Mouse (Mus musculus) hindbrain, embryonic 12.5 days (tissue): Measurements from ENCODE around the gene Esr1. TPM values are rescaled to one million over a fixed set of nuclear protein-coding genes. Genes with fewer than 3 reads are reported as not detected.

Experiments used
- ATAC-seq: fragments of 200-750 bp; cut with Nextera tagmentation; 2 replicates; pipeline ENCODE4 v1.8.0; 2017; ENCODE audit warnings: moderate TSS enrichment; ENCODE audit not compliant: low FRiP score
- H3K27ac ChIP-seq: fragments of 300-500 bp; sonication (generic); 2 replicates; pipeline ENCODE4 v1.5.1; 2016; ENCODE audit warnings: mild to moderate bottlenecking
- H3K27me3 ChIP-seq: fragments of 300-500 bp; sonication (generic); 2 replicates; pipeline ENCODE4 v1.6.1; 2016; ENCODE audit warnings: mild to moderate bottlenecking
- H3K36me3 ChIP-seq: fragments of 300-500 bp; sonication (generic); 2 replicates; pipeline ENCODE4 v1.6.1; 2016; ENCODE audit warnings: mild to moderate bottlenecking
- H3K4me1 ChIP-seq: fragments of 300-500 bp; sonication (generic); 2 replicates; pipeline ENCODE4 v1.6.1; 2016
- H3K4me2 ChIP-seq: fragments of 300-500 bp; sonication (generic); replicated peaks from 2 replicates; pipeline ENCODE4 v1.6.1; 2016; ENCODE audit warnings: mild to moderate bottlenecking
- H3K4me3 ChIP-seq: fragments of 300-500 bp; sonication (generic); 2 replicates; pipeline ENCODE4 v1.5.1; 2016; ENCODE audit warnings: mild to moderate bottlenecking
- H3K9ac ChIP-seq: fragments of 300-500 bp; sonication (generic); 2 replicates; pipeline ENCODE4 v1.6.1; 2016; ENCODE audit warnings: mild to moderate bottlenecking, moderate library complexity
- H3K9me3 ChIP-seq: fragments of 300-500 bp; sonication (generic); replicated peaks from 2 replicates; pipeline ENCODE4 v1.6.1; 2016; ENCODE audit warnings: mild to moderate bottlenecking
- WGBS: fragments of 180-500 bp; shearing (Covaris S2); methylation state at CpG from one replicate; pipeline ENCODE4 v1.1.7; 2016; 5-methylcytosine and 5-hydroxymethylcytosine counted together
- polyA plus RNA-seq: library from polyadenylated mRNA; unstranded; fragments of >200 nt; fragmentation: Nextera tagmentation; extraction: Ambion mirVana; gene quantifications from 2 replicates; pipeline ENCODE4 v1.2.1, GENCODE M21; 2016

Esr1 gene
- polyA plus RNA-seq = 0.04 and 0.10 TPM in 2 replicates

DNA sequence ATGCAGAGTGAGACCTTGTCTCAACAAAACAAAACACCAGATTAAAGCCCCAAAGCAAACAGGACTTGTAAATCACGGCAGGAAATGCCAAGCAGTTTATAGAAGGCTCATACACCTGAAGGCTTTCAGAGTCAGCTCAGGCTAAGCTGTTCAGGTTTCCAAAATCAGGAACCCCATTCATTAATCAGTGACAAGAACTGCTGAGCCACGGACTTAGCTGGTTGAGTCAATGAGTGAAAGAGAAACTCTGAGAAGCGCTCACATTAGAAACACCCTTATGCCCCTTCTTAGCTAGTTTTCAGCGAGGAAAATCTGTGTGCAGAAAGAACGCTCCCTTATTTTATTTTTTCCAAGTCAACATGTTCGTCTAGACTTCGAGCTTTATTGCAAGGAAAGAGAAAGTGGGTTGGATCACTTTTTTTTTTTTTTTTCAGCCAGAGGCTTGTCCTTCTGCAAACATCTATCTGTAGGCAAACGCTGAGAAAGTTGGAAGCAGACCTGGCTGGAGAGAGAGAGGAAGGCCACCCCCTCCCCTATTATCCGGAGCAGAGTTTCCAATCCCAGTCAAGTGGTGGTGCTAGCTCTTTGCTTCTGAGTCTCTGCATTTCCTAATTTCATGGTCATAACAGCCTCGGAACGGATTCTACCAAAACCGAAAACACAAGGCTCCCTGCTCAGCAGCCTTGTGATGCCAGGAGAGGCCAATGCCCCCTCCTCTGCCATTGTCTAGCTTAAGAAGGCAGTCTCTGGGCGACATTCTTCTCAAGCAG lies at the start of gene Esr1:
TSS of gene Esr1 (plus strand) at position 208 of the 770 bp plus-strand sequence.
- Histone ChIP-seq H3K27ac (no peak within 1 kb of the TSS), H3K9ac (no peak within 1 kb of the TSS), H3K4me3 (no peak within 1 kb of the TSS), H3K36me3 (no peaks in the 10 kb centered on the region), H3K9me3 (no peaks in the 10 kb centered on the region; the same call in 1 of the 2 replicates), H3K4me2 (no peak within 1 kb of the TSS), H3K27me3 (no peaks in the 10 kb centered on the region), H3K4me1 (no peaks in the 10 kb centered on the region)
- no peak for ATAC-seq
- 51% methylated on average over 13 of the region's 13 CpGs for WGBS

DNA sequence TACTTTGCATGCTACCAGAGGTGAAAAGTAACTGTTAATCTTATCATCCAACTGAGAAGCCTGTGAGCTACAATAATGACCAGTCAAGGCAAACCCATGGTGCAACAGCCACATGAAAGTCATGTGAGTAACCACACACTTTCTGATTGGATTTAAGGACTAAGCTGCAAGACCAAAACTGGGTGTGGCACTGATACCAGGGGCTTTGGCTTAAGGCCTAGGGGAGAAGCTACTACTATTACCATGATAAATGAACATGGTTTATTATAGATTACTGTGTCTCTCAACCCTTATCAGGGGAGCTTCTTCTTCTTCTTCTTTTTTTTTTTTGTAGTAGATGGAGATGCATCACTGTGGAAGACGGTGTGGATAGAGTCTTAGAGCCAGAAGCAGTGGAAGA lies 46.2 kb upstream of the Esr1 start:
- 92% methylated on average over 1 of the region's 1 CpGs for WGBS
- H3K4me1 ChIP-seq = no peaks in the 10 kb centered on the region
- no peaks in the 10 kb centered on the region for H3K9me3 ChIP-seq
- ATAC-seq = no peak
- no peak overlapping the region for H3K27ac ChIP-seq
- no peak overlapping the region for H3K4me3 ChIP-seq
- no peak overlapping the region for H3K9ac ChIP-seq
- H3K36me3 ChIP-seq = no peaks in the 10 kb centered on the region
- H3K27me3 ChIP-seq = no peaks in the 10 kb centered on the region
- H3K4me2 ChIP-seq = no peak overlapping the region

DNA sequence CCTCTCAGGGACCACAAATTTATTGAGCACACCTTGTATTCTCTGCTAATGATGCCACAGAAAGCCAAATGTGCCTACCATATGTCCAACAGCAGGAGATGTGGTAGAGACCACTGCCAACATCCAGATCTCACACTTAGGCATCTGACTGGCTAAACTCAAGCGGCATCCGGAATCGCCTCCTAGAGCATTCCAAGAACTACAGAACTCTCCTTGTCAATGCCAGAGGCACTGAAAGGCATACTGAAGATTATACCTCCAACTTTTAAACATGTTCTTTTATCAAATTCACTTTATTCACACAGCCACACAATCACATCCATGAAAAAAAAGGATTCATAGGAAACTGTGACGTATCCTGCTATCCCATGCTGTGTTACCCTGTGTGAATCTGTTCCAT lies 40.6 kb upstream of the Esr1 start:
- H3K9me3 ChIP-seq = no peaks in the 10 kb centered on the region
- H3K36me3 ChIP-seq = no peaks in the 10 kb centered on the region
- ATAC-seq = no peak
- no peaks in the 10 kb centered on the region for H3K27me3 ChIP-seq
- WGBS = 90% methylated on average over 4 of the region's 4 CpGs
- no peak overlapping the region for H3K9ac ChIP-seq
- no peak overlapping the region for H3K4me2 ChIP-seq
- H3K4me1 ChIP-seq = no peaks in the 10 kb centered on the region
- no peak overlapping the region for H3K4me3 ChIP-seq
- no peak overlapping the region for H3K27ac ChIP-seq

DNA sequence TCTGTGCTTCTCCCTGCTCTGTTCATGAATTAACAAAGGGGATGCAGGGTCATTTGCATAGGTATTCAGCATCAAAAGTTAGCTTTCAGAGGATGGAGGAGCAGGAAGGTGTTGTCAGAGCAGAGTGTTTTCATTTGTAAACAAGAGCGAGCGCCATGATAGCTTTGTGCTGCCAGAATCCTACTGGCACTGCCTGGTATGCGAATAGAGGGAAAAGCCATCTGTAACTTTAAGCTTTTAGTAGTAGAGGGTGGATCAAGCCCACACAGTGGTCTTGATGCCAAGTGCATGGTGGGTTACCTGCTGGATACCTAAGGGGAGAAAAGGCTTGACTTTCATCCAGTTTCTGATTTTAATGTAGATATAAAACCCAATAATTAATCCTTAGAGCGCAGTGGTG lies 40.1 kb upstream of the Esr1 start:
- no peaks in the 10 kb centered on the region for H3K9me3 ChIP-seq
- 74% methylated on average over 4 of the region's 4 CpGs for WGBS
- no peak for ATAC-seq
- no peaks in the 10 kb centered on the region for H3K27me3 ChIP-seq
- H3K36me3 ChIP-seq = no peaks in the 10 kb centered on the region
- no peak overlapping the region for H3K27ac ChIP-seq
- no peaks in the 10 kb centered on the region for H3K4me1 ChIP-seq
- H3K4me3 ChIP-seq = no peak overlapping the region
- no peak overlapping the region for H3K4me2 ChIP-seq
- no peak overlapping the region for H3K9ac ChIP-seq

DNA sequence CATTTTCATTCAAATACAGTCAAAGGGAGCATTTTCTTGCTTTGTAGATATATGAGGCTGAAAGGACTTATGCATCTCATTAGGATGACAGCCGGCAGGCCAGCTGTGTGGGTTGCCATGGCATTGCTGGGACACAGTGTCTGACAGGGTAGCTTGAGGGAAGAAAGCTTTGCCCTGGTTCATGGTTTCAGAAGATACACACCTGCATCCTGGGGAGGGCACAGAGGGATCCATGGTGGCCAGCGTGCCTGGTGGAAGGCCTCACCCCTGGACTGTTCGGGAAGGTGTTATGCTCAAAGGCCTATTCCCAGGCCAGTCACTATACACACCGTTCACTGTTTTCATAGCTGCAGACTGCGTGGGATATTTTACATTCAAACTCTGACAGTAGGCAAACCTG lies 29.5 kb upstream of the Esr1 start:
- Histone ChIP-seq H3K9me3 (no peaks in the 10 kb centered on the region), H3K4me1 (no peaks in the 10 kb centered on the region), H3K4me3 (no peak overlapping the region), H3K27ac (no peak overlapping the region), H3K27me3 (no peaks in the 10 kb centered on the region), H3K9ac (no peak overlapping the region), H3K4me2 (no peak overlapping the region), H3K36me3 (no peaks in the 10 kb centered on the region)
- ATAC-seq = peak; percentile 81
- 75% methylated on average over 5 of the region's 5 CpGs for WGBS

DNA sequence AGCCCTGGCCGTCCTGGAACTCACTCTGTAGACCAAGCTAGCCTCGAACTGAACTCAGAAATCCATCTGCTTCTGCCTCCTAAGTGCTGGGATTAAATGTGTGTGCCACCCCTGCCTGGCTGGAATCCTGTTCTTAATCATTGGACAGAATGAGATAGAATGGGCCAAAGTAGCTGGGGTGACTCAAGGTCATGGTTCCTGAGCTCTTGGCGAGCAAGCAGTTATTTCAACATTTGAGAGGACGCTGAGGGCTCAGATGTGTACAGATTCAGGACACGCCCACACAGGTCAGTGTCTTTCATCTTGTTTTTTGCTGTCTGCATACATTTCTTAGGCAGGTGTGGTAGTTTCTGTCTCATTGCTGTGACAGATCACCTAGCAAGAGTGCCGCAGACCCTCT lies 24.7 kb upstream of the Esr1 start:
- H3K27me3 ChIP-seq = no peaks in the 10 kb centered on the region
- no peaks in the 10 kb centered on the region for H3K4me1 ChIP-seq
- H3K27ac ChIP-seq = no peak overlapping the region
- no peak overlapping the region for H3K4me3 ChIP-seq
- H3K9ac ChIP-seq = no peak overlapping the region
- no peaks in the 10 kb centered on the region for H3K36me3 ChIP-seq
- H3K9me3 ChIP-seq = no peaks in the 10 kb centered on the region
- no peak for ATAC-seq
- WGBS = 87% methylated on average over 6 of the region's 6 CpGs
- no peak overlapping the region for H3K4me2 ChIP-seq

- Histone ChIP-seq H3K4me1 (no peaks in the 10 kb centered on the region), H3K4me2 (no peak overlapping the region), H3K4me3 (no peak overlapping the region), H3K9ac (no peak overlapping the region), H3K9me3 (no peaks in the 10 kb centered on the region), H3K27ac (no peak overlapping the region), H3K36me3 (no peaks in the 10 kb centered on the region), H3K27me3 (no peaks in the 10 kb centered on the region)
- no peak for ATAC-seq
- WGBS = 80% methylated on average over 4 of the region's 4 CpGs
Measured at GRCm38 (mm10) chr10:4589576-4589975, 21.8 kb upstream of the Esr1 start.

DNA sequence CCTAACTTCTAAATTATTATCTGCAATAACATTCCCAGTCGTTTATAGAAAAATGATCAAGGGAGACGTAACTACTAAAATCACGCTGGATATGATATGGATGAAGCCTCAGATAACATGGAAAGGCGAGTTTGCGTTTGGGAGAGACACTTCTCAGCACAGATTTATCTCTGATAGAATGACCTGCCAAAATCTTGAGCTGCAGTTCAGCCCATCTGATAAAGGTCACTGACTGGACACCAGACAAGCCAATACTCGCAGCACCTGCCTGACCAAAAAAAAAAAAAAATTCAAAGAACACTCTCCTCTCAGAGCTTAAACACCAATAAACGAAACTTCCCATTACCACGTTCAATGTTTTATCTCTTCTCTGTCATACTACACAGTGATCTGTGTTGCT lies 20.4 kb upstream of the Esr1 start:
- WGBS = 89% methylated on average over 8 of the region's 8 CpGs
- no peak for ATAC-seq

DNA sequence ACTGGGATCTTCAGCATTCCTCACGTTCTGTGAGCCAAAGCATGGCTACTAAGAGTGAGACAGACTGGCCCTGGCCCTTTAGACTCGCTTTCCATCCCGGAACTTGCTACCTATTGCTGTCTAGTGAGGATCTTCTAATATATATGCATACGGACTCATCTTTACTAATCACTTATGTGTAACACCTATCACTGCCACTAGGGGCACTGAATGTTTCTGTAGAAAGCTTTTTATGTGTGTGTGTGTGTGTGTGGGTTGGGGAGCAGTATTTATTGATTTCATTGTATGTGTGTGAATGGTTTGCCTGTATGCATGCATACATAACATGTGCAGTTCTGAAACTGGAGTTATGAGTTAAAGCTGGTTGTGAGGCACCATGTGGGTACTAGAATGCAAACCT lies 17.6 kb upstream of the Esr1 start:
- no peak overlapping the region for H3K27ac ChIP-seq
- no peaks in the 10 kb centered on the region for H3K27me3 ChIP-seq
- H3K4me2 ChIP-seq = no peak overlapping the region
- no peak for ATAC-seq
- WGBS = 66% methylated on average over 4 of the region's 4 CpGs
- no peaks in the 10 kb centered on the region for H3K4me1 ChIP-seq
- no peaks in the 10 kb centered on the region for H3K9me3 ChIP-seq
- no peak overlapping the region for H3K9ac ChIP-seq
- no peak overlapping the region for H3K4me3 ChIP-seq
- no peaks in the 10 kb centered on the region for H3K36me3 ChIP-seq

More for the DNA sequence above, 20.4 kb upstream of the Esr1 start:
- Histone ChIP-seq H3K36me3 (no peaks in the 10 kb centered on the region), H3K4me1 (no peaks in the 10 kb centered on the region), H3K27me3 (no peaks in the 10 kb centered on the region), H3K9me3 (no peaks in the 10 kb centered on the region), H3K4me2 (no peak overlapping the region), H3K4me3 (no peak overlapping the region), H3K27ac (no peak overlapping the region), H3K9ac (no peak overlapping the region)

- Histone ChIP-seq H3K9ac (no peak overlapping the region), H3K27ac (no peak overlapping the region), H3K4me1 (no peaks in the 10 kb centered on the region), H3K9me3 (no peaks in the 10 kb centered on the region), H3K4me2 (no peak overlapping the region), H3K27me3 (no peaks in the 10 kb centered on the region), H3K4me3 (no peak overlapping the region), H3K36me3 (no peaks in the 10 kb centered on the region)
- 94% methylated on average over 4 of the region's 4 CpGs for WGBS
- no peak for ATAC-seq
Measured at GRCm38 (mm10) chr10:4597211-4597610, 14.2 kb upstream of the Esr1 start.

GRCm38 (mm10) chr10:4598244-4598842 lies 13.1 kb upstream of the Esr1 start:
- no peak overlapping the region for H3K27ac ChIP-seq
- ATAC-seq = no peak

GRCm38 (mm10) chr10:4598916-4599315 lies 12.5 kb upstream of the Esr1 start:
- H3K9ac ChIP-seq = no peak overlapping the region

More at GRCm38 (mm10) chr10:4598244-4598842, 13.1 kb upstream of the Esr1 start:
- no peaks in the 10 kb centered on the region for H3K4me1 ChIP-seq
- 59% methylated on average over 10 of the region's 10 CpGs for WGBS
- no peaks in the 10 kb centered on the region for H3K27me3 ChIP-seq
- H3K4me3 ChIP-seq = no peak overlapping the region
- no peak overlapping the region for H3K9ac ChIP-seq
- no peak overlapping the region for H3K4me2 ChIP-seq
- H3K9me3 ChIP-seq = no peaks in the 10 kb centered on the region
- H3K36me3 ChIP-seq = no peaks in the 10 kb centered on the region

DNA sequence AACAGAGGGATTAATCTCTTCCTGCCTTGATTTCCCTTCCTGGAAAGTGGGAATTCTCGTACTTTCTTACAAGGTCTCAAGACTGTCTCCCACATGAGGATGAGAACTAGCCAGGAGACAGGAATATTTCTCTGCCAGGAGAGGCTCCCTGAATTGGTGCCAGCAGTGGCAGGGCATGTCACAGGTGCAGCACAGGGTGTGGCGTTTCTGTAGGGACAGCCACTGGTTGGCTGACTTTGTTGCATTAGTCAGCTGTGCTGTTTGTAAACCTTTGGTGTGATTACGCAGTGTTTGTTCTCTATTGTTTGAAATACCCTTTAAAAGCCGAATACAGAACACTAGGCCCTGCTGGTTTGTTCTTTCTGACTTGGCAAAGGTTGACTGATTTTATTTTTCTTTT lies 11.8 kb upstream of the Esr1 start:
- Histone ChIP-seq H3K4me3 (no peak overlapping the region), H3K9me3 (no peaks in the 10 kb centered on the region), H3K4me2 (no peak overlapping the region), H3K4me1 (no peaks in the 10 kb centered on the region), H3K27ac (no peak overlapping the region), H3K9ac (no peak overlapping the region), H3K36me3 (no peaks in the 10 kb centered on the region), H3K27me3 (no peaks in the 10 kb centered on the region)
- no peak for ATAC-seq
- WGBS = 79% methylated on average over 4 of the region's 4 CpGs

More at GRCm38 (mm10) chr10:4598916-4599315, 12.5 kb upstream of the Esr1 start:
- H3K27ac ChIP-seq = no peak overlapping the region
- no peaks in the 10 kb centered on the region for H3K4me1 ChIP-seq
- no peak overlapping the region for H3K4me3 ChIP-seq
- no peak overlapping the region for H3K4me2 ChIP-seq
- no peaks in the 10 kb centered on the region for H3K9me3 ChIP-seq
- no peak for ATAC-seq
- no peaks in the 10 kb centered on the region for H3K36me3 ChIP-seq
- 83% methylated on average over 12 of the region's 12 CpGs for WGBS
- H3K27me3 ChIP-seq = no peaks in the 10 kb centered on the region
